Mouse (Mus musculus) myocyte (in vitro differentiated cells): ENCODE data around the gene Thap4.

Source experiments
- CEBPB ChIP-seq: IDR thresholded peaks from 2 replicates; pipeline ENCODE4 v1.6.1; 2011; ENCODE audit warnings: mild to moderate bottlenecking, moderate library complexity; ENCODE audit not compliant: poor library complexity, insufficient read depth, severe bottlenecking
- E2F4 ChIP-seq: IDR thresholded peaks from one replicate; pipeline ENCODE4 v1.6.1; 2011; ENCODE audit warnings: mild to moderate bottlenecking, control low read depth, moderate library complexity; ENCODE audit not compliant: insufficient read depth
- MAX ChIP-seq: IDR thresholded peaks from one replicate; pipeline ENCODE4 v1.6.1; 2011; ENCODE audit warnings: low read depth, mild to moderate bottlenecking, control low read depth
- MYOD1 ChIP-seq, 3 experiments: IDR thresholded peaks; one replicate each; pipeline ENCODE4 v1.6.1; 2011; ENCODE audit warnings: control low read depth in 2 of 3, low read depth in 2 of 3, mild to moderate bottlenecking in 2 of 3, moderate library complexity in 1 of 3; ENCODE audit not compliant: insufficient read length in 2 of 3, control insufficient read depth in 1 of 3
- MYOG ChIP-seq, 3 experiments: IDR thresholded peaks; one replicate each; pipeline ENCODE4 v1.6.1; 2011; ENCODE audit warnings: control low read depth in 2 of 3, low read depth in 2 of 3, mild to moderate bottlenecking in 2 of 3; ENCODE audit not compliant: insufficient read length in 2 of 3, control insufficient read depth in 1 of 3, insufficient read depth in 1 of 3
- POLR2A ChIP-seq: IDR thresholded peaks from one replicate; pipeline ENCODE4 v1.6.1; 2011; ENCODE audit warnings: low read depth, mild to moderate bottlenecking, control low read depth, moderate library complexity; ENCODE audit not compliant: insufficient read length
- POLR2AphosphoS2 ChIP-seq: IDR thresholded peaks from one replicate; pipeline ENCODE4 v1.6.1; 2011; ENCODE audit warnings: low read depth, control low read depth; ENCODE audit not compliant: insufficient read length
- REST ChIP-seq: IDR thresholded peaks from one replicate; pipeline ENCODE4 v1.6.1; 2011; ENCODE audit warnings: mild to moderate bottlenecking, control low read depth, moderate library complexity; ENCODE audit not compliant: insufficient read depth, insufficient read length
- SRF ChIP-seq: IDR thresholded peaks from one replicate; pipeline ENCODE4 v1.6.1; 2011; ENCODE audit warnings: low read depth; ENCODE audit not compliant: control insufficient read depth, insufficient read length
- TCF12 ChIP-seq: IDR thresholded peaks from one replicate; pipeline ENCODE4 v1.6.1; 2011; ENCODE audit warnings: mild to moderate bottlenecking, control low read depth; ENCODE audit not compliant: poor library complexity, insufficient read depth, severe bottlenecking
- TCF3 ChIP-seq: IDR thresholded peaks from one replicate; pipeline ENCODE4 v1.6.1; 2011; ENCODE audit warnings: low read depth, control low read depth; ENCODE audit not compliant: insufficient read length
- USF1 ChIP-seq: IDR thresholded peaks from one replicate; pipeline ENCODE4 v1.6.1; 2011; ENCODE audit warnings: low read depth, mild to moderate bottlenecking, control low read depth, moderate library complexity

- no peak for TF ChIP-seq CEBPB
- TF ChIP-seq POLR2A, result no peak
- TF ChIP-seq POLR2AphosphoS2, result no peak
- no peak for TF ChIP-seq MYOD1 (IDR thresholded peaks at IDR 0.05; ENCODE audit: control insufficient read depth in 1 of 3, insufficient read length in 2 of 3, low read depth in 2 of 3)
- TF ChIP-seq TCF12, result no peak
- TF ChIP-seq MAX, result no peak
- no peak for TF ChIP-seq E2F4
- no peak for TF ChIP-seq TCF3
- TF ChIP-seq USF1, result no peak
- no peak for TF ChIP-seq REST
- TF ChIP-seq MYOG (IDR thresholded peaks at IDR 0.05; ENCODE audit: control insufficient read depth in 1 of 3, insufficient read depth in 1 of 3, insufficient read length in 2 of 3, low read depth in 2 of 3), result no peak
- TF ChIP-seq SRF, result no peak
These were observed 86.8 kb downstream of the Thap4 start for GRCm38 (mm10) chr1:93667760-93668400.
